Mouse (Mus musculus) kidney, postnatal 36 days (tissue): ENCODE data around the gene Rbm17.

Experiments
- DNase-seq, 2 experiments: peaks; one replicate each; pipeline ENCODE4 v3.0.0; 2021 to 2022; ENCODE audit warnings: mixed read lengths in 2 of 2

Rbm17 gene

DNA sequence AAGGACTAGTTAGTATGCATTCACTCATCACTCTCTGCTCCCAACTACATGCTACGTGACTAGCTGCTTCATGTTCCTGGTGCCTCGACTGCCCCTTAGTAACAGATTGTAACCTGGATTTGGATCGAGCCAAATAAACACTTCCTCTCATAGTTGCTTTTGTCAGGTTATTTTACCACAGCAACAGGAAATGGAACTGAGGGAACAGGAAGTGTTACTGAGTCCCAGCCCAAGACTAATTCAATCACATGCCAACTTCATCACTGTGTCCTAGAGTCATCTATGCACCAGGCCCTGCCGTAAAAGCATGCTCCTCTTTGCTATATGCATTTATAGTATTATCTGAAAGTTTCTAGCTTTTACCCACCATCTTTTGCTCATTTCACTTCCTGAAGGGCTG lies 16.0 kb downstream of the Rbm17 start:
- no peak for DNase-seq

DNA sequence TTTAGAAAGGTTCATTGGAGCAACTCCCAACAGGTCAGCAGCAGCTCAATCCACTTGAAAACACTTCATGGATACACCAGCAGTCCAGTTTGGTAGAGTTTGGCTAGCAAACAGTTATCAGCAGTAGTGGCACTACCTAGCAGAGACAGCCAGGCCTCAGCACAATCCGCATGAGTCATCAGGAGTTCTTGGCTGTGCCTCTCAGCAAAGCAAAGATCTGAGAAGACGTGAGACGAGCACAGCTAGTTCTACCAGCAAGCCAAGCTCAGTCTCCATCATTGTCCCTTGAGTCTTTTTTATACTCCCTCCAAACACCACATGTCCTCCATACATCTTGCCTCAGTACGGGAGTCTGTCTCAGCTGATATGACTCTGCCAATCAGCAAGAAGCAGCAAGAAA lies 24.6 kb downstream of the Rbm17 start:
- DNase-seq = no peak

DNA sequence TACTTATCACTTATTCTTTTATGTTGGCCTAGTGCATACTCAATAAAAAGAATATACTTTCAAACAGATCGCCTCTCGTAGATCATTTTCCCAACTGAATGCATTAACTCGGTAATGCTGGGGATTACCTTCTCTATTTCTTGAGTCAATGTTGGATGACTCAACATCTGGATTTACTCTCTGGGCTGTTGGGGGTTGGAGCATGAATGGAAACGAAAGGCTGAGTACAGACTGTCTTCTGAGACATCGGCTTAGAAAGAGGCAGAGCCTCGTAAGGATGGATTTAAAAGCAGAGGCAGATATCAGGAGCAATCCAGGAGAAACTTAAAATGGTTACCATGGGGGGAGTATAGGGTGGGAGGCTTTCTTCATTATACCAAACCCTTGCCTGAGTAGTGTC lies 25.8 kb downstream of the Rbm17 start:
- DNase-seq = no peak

DNA sequence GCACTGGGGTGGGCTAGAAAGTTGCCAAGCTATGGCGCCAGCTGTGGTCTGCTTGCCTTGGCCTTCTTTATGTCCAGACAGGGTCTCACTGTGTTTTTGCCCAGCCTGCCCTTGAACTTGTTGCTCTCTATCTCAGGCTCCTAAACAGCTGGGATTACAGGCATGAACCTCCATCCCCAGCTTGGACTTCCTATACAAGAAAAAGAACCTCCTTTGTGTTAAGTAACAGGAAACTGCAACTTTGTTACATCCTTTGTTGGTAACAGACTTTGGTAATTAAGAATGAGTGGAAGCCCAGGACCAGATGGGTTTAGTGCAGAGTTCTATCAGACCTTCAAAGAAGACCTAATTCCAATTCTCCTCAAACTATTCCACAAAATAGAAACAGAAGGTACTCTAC lies 30.3 kb downstream of the Rbm17 start:
- no peak for DNase-seq

DNA sequence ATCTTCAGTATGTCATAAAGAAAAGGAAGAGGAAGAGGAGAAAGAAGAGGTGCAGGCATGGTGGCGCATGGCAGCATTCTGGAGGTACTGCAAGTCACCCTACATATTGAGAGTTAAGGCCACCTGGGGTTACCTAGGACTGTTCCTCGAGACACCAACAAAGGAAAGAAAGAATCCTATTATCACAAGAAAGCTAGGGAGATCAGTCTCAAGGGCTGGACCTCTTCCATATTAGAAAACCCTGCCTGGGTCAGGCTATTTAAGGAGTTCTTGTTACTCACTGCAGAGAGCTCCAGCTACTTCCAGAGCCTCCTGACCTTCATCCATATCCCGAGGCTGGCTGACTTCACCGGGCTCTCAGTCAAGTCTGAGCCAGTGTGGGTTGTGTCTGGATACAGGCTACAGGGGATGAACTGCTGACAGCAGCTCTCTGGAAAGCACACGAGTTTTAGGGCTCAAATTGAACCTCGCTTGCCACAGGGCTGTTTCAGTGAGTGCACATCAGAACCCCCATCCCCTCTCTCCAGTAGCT lies 32.9 kb downstream of the Rbm17 start:
- DNase-seq = no peak

DNA sequence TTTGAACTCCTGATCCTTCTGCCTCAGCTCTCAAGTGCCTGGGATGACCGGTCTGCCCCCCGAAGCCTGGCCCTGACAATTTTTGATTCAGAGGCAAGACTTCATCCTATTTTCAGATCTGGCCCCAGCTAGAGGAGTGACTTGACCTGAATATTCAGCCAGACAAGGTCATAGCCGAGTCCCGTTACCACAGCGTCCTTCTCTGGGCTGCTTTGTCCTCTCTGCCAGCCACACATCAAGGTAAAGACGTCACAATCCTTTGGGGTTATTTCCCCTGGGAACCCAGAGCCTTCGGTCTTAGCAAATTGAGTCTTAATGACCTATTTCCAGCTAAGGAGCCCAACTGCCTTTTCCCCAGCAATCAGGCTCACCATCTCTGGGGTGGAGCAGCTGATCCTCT lies 35.5 kb downstream of the Rbm17 start:
- DNase-seq = no peak

DNA sequence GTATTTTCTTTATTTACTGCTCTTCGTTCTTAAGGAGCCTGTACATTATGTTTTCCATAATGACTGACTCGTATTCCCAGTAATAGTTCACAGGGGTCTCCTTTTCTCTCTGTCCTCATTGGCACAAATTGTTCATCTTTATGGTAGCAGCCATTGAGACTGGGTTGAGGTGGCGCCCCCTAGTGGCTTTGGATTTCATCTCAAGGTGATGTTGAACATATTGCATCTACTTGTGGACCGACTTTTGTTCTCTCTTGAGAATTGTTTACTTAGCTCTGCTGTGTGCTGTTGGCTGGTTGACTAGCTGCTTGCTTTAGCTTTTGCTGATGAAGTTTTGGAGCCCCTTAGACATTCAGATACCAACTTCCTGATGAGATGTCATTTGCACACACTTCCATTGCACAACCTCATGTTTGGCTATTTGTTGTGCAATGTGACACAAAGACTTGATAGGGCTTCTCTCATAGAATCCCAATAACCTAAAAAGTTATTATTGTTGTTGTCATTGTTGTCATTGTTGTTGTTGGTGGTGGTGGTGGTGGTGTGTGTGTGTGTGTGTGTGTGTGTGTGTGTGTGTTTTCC lies 36.1 kb downstream of the Rbm17 start:
- DNase-seq = peak; percentile 52 to 86

DNA sequence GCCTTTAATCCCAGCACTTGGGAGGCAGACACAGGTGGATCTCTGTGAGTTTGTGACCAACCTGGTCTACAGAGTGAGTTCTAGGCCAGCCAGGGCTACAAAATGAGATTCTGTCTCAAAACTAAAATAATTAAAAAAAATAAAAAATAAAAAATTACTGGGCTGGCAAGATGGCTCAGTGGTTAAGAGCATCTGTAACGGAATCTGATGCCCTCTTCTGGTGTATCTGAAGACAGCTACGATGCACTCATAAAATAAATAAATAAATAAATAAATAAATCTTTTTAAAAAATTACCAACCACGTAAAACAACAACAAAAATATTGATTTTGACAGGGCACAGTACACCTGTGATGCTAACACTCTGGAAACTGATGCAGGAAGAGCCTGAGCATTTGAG lies 37.1 kb downstream of the Rbm17 start:
- DNase-seq = no peak

DNA sequence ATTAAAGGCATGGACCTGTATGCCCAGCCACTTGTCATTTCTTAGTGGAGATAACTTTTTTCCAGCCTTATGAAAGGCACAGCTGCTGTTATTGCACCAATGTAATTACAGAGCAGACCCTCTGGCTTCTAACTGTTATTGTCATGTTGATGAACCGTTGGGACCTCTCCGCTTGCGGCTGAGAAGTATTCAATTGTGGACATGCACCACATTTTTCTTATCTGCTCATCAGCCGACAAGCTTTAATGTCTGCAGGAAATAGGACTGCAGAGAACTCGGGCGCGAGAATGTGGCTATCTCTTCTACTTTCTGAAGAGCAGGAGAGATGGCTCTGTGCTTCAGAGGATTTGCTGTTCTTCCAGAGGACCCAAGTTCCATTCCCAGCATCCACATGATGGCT lies 37.7 kb downstream of the Rbm17 start:
- no peak for DNase-seq

DNA sequence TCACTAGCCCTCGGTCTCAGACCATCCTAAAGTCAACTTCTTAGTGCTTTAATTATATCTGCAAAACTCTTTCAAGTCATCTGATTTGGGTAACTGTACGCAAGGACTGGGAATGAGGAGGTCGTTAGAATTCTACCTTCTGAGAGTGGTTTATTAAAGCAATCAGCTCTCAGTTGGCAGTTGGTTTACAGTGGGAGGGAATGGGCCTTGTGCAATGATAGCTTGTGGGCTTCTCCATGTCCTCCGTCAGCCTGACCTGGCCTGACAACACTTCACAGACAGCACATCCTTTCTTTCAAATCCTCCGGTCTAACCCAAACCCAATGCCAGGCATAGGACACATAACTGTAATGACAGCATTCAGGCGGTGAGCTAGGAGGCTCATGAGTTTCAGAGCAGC lies 39.2 kb downstream of the Rbm17 start:
- DNase-seq = no peak

DNA sequence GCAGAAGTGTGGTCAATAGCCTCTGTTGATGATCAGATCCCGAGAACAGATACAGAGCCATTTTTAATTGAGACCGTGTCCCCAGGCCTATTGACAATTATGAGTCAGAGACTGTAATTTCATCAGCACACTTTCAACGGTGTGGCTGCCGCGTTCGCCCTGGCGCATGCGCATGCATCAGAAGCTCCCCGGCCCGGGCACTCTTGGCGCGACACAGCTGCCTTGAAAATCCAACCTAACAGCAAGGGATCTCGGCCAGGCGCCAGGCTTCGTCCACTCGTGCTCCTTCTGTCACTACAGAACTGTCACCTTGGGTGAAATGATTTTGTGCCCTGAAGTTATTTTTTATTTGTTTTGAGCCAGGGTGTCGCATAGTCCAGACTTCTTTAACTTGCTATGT lies 40.7 kb downstream of the Rbm17 start:
- no peak for DNase-seq

DNA sequence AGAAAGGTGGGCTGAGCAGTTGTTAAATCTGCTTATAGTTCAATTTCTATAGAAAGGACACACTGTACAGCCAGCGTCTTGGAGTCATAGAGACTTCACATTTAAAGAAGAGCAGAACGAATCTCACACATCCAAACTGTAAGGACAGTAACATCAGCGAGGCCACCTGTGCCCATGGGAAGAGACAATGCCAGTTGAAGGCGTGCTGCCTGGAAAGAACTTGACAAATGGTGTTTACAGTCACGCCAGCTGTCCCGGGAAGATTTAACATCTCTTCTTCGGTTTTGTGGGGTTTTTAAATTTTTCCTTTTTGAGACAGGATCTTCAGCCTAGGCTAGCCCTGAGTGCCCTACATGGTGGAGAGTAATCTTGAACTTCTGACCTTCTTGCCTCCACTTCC lies 45.3 kb downstream of the Rbm17 start:
- no peak for DNase-seq

DNA sequence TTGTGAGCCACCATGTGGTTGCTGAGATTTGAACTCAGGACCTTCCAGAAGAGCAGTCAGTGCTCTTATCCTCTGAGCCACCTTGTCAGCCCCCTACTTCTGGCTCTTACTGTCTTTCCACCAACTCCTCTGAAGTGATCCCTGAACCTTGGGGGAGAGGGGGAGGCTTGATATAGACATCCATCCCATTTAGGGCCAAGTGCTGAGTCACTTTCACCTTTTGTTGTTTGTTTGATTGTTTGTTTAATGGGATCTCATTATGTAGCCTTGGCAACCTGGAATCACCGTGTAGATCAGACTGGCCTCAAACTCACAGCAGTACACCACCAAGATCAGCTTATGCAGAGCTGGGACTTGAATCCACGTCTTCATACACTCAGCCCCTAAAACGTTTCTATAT lies 46.7 kb downstream of the Rbm17 start:
- no peak for DNase-seq

DNA sequence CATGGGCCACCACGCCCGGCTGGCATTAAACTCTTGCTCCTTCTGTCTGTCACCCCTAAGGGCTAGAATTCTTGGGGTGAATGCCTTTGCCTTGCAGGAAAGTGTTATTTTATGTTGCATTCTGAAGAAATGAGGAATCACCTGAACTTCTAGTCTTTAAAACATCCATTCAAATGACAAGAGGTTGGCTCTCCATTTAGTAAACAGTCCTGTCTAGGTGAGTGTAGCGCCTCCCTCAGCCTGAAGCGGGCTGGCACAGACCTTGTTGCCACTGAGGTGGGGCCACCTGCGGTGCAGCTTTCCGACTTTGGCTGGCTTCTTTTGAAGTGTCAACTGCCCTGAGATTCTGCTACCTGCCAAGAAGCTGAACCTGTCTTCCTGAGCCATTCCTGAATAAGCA lies 48.6 kb downstream of the Rbm17 start:
- no peak for DNase-seq

DNA sequence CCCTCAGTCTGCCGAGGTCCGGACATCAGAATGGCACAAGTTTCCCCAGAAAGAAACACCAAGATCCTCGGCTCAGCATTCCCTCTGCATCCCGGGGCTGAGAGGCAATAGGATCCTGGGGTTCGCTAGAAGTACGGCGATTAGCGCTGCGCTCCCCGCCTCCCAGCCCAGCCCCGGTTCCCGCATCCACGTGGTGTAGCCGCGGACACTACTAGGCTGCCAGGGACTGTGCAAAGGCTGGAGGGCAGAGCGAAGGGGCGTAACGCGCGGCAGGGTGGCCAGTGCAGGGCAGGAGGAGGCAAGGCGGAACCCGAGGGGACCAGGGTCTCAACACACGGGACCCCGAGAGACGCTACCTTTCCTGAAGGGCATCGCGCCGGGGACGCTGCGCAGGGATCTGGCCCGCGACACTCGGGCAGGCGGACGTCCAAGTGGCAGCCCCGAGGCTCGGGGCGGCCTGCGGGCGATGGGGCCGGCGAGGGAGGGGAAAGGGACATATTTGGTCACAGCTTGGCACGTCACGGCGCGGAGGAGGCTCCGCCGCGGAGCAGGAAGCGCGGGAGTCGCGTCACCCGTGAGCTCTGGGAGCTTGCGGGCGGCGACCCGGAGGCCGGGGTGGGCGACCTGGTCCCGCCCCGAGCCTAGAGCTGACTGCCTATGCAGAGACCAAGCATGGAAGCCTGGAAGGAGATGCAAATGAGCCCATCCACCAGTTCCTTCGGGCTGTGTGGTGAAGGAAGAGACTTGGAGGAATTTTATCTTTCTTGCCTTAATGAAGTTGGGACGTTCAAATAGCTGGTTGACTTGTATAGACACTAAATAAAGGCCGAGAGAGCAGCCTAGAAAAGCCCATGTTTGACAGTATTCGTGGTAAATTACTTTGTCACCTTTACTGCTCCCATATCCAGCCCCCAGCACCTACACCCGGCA lies 50.2 kb downstream of the Rbm17 start, which contains the start of gene Pfkfb3:
Pfkfb3 (minus strand) TSS at position 607 of the 930 bp plus-strand sequence.
- DNase-seq = peak; percentile 72 to 86

DNA sequence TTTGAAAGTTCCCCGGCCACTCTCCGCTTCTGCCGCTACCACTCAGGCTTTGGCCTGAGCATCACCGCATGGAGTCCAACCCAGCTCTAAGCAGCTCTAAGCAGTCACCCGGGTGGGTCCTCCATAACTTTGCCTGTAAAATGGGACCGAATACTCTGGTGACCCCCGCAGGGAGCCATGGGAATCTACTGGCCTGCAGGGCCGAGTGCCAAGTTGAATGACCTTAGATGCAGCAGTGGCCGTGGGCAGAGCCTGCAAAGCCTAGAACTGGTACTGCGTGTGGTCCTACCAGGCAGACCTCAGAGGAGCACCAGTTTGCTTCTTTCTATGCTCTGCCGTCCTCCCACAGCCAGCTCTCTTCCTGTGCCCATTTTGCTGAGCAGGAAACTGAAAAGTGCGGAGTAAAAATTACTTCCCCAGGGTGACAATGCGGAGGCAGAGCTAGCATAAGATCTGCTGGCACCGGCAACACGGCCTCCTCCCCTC lies 50.9 kb downstream of the Rbm17 start:
- peak; percentile 56 to 77 for DNase-seq

DNA sequence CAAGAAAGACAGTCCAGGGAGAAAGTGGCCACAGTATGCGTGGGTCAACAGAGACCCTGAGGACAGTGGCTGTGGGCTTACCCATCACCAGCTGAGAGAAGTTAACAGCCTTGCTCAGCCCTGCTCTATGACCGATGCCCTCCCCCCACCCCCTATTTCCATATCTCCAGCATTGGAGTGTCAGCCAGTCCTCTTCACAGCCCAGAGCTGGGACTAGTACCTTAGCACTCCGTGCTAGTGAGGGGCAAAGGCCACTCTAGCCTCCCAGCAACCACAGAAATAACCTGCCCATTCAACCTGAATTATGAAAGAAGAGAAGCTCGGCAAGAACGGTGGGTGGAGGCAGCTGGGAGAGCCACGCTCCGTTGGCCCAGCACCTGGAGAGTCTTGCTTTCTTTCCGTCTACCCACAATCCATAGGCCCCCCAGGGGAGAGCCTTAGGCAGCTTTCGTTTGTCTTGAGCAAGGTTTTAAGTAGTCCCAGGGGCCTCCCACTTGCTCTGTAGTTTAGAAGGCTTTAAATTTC lies 51.6 kb downstream of the Rbm17 start:
- DNase-seq = peak; percentile 70 to 75

DNA sequence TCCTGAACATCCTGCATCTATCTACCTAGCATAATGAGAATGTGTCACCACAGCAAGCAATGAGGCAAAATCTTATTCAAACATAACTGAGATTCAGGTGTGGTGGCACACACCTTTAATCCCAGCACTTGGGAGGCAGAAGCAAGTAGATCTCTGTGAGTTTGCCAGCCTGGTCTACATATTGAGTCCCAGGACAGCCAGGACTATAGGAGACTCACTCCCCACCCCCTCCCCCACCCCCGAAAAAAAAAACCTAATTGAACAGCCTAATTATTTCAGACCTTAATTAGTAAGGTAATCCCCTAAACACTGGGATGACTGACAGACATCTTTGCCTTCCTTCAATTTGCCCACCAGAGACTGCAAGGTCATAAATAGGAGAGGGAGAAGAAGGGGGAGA lies 52.2 kb downstream of the Rbm17 start:
- no peak for DNase-seq

DNA sequence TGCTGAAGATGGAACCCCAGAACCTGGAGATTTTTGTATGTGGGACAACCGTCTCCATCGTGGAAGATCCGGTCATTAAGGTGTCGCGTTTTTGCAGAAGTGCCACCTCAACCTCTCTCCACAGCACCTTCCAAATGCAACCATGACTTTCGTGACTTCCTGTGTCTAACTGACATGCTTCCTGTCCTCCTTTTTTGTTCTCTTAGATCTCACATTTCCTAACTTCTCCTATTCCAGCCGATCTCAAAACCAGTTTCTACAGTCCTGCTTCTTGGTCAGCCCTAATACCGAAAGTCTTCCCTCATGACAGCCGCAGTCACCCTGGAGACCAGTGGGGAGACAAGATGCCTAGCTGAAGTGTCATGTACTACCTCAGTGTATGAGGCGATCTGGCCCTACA lies 55.4 kb downstream of the Rbm17 start:
- no peak for DNase-seq

DNA sequence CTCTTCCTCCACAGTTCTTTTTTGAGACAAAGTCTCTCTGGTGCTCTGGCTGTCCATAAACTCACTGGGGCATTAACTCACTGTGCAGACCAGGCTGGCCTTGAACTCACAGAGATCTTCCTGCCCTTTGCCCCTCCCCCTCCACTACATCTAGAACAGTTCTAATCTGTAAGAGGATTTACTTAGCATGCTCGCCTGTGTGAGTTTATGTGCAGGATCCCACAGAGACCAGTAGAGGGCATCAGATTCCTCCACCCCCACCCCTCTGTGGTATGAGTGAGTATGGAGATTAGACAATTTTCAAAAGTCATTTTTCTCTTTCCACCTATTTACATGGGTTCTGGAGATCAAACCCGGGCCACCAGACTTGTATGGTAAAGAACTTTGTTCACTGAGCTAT lies 56.3 kb downstream of the Rbm17 start:
- peak; percentile 21 to 31 for DNase-seq

DNA sequence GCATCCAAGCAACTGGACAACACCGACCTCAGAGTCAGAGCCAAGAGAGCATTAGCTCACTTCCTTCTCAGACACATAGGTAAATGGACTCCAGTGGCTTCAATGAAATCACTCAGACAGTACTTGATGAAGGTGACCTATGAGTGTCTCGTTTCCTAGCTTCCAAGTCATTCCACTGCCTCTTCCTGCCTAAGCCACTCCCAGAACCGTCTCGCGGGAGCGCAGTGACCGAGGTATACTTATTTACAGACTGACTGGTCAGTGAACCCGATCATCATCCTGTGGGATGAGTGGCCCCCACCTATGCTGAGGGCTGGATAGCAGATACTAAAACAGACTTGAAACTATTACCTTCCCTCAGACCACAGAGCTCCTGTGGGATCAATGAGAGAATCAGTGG lies 57.9 kb downstream of the Rbm17 start:
- DNase-seq = peak; percentile 77 to 79

DNA sequence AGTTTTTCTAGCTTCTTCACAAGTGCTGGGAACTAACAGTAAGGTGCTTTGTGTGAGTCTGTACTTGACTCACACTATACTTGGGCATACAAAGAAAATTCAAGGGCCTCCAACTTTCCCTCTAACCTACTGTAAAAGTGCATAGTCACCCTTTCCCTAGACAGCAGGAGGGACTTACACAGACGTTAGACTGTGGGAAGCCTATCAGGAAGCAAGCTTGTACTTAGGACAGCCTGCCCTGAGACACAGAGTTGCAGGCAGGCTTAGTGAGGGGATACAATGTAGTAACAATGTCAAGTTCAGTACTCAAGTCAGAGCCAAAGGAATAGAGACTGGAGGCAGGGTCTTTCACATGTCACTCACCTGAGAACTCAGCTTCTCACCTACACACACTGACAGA lies 58.6 kb downstream of the Rbm17 start:
- peak in 1 of 2 experiments; percentile 28 for DNase-seq

DNA sequence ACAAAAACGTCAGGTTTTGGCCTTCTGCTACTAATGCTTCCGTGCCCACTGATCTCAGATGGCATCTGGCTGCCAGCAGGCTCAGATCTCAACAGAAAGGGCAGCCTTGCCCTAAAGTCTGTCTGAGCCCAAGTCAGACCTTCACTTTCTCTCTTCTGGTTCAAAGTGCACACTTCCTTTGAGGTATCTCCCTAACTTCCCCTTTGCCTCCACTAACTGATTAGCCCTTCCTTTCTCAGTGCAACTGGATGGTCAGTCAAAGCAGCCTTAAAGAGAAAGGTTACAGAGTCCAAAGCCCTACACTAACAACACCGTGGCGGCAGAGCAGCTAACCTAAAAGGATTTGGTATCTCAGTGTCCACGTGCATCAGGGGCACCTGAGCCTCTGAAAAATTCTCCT lies 59.6 kb downstream of the Rbm17 start:
- no peak for DNase-seq

DNA sequence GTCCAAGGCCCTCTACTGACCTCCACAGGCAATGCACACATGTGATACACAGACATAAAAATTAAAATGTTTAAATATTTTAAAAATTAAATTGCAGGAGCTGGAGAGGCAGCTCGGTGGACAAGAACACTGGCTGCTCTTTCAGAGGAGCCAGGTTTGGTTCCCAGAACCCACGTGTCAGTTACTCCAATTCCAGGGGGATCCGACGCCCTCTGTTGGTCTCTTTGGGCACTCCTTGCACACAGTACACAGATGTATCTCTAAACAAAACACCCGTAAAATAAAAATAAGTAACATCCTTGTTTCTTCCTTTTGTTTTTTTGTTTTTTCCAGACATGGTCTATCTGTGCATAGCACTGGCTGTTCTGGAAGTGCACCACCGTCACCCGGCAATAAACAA lies 60.8 kb downstream of the Rbm17 start:
- peak in 1 of 2 experiments; percentile 36 for DNase-seq
